Mouse (Mus musculus): ENCODE measurements around the gene Ldb1. TPM values are rescaled to one million over a fixed set of nuclear protein-coding genes. Genes with fewer than 3 reads are reported as not detected.

Ldb1 gene
- polyA plus RNA-seq, 1 experiment from 2014 or later, result 23.1 TPM

DNA sequence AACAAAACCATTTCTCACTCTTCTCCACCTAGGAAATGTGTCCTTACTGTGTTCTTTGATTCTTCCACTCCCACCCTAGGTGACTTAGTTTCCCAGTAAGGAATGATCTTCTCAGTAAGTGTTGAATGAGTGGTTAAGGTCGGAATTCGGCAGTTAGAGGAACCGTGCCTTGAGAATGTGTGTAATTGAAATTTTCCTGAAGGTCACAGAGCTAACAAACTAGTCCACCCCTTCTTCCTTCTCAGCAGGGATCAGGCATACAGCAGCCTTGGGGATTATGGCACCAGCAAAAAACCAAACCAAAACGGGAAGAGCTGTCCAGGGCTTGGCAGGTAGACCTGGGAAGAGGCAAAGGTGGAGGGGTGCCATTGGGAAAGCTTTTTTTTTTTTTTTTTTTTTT is 4.1 kb upstream of the Ldb1 start:
- Histone ChIP-seq H3K4me1 (ENCODE audit: control insufficient read depth, low read depth, low read length) (peaks cover 20% of the 10 kb centered on the region), H3K9ac (ENCODE audit: low read depth, low read length) (no peak overlapping the region), H3K27ac (ENCODE audit: low read length) (no peak overlapping the region), H3K27me3 (ENCODE audit: control insufficient read depth, insufficient read depth, low read depth, low read length) (peaks cover 4% of the 10 kb centered on the region; the same call in 1 of the 2 replicates), H3K36me3 (ENCODE audit: control insufficient read depth, insufficient read depth) (no peaks in the 10 kb centered on the region), H3K9me3 (replicated peaks; ENCODE audit: control insufficient read depth, low read length) (no peaks in the 10 kb centered on the region), H3K4me2 (ENCODE audit: low read depth, low read length) (no peak overlapping the region), H3K4me3 (ENCODE audit: low read depth, low read length) (no peak overlapping the region)
- 63% methylated on average over 4 of the region's 4 CpGs for WGBS (ENCODE audit: insufficient replicate concordance)
- ATAC-seq (ENCODE audit: low read depth), result no peak

DNA sequence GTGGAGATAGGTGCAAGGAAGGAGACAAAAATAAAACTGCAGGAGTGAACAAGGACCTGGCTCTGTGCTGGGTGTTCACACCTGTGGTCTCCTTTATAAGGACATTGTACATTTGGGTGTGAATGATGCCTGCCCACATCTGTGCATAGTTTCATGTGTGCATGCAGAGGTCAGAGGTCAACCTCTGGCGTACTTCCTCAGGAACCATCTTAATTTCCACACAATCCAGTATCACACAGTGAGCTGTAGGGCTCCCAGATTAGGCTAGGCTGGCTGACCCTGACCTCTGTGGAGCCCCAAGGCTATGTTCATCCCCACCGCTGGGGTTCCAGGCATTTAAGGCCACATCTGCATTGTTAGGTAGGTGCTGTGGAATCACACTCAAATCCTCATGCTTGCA is 2.4 kb upstream of the Ldb1 start:
- WGBS (ENCODE audit: insufficient replicate concordance), result 81% methylated on average over 2 of the region's 2 CpGs
- no peak for ATAC-seq (ENCODE audit: low read depth)
- Histone ChIP-seq H3K4me1 (ENCODE audit: control insufficient read depth, low read depth, low read length) (peaks cover 37% of the 10 kb centered on the region), H3K27ac (ENCODE audit: low read length) (no peak overlapping the region), H3K9me3 (replicated peaks; ENCODE audit: control insufficient read depth, low read length) (no peaks in the 10 kb centered on the region), H3K36me3 (ENCODE audit: control insufficient read depth, insufficient read depth) (no peaks in the 10 kb centered on the region), H3K4me3 (ENCODE audit: low read depth, low read length) (no peak overlapping the region), H3K4me2 (ENCODE audit: low read depth, low read length) (no peak overlapping the region), H3K9ac (ENCODE audit: low read depth, low read length) (no peak overlapping the region), H3K27me3 (ENCODE audit: control insufficient read depth, insufficient read depth, low read depth, low read length) (peaks cover 4% of the 10 kb centered on the region; the same call in 1 of the 2 replicates)

DNA sequence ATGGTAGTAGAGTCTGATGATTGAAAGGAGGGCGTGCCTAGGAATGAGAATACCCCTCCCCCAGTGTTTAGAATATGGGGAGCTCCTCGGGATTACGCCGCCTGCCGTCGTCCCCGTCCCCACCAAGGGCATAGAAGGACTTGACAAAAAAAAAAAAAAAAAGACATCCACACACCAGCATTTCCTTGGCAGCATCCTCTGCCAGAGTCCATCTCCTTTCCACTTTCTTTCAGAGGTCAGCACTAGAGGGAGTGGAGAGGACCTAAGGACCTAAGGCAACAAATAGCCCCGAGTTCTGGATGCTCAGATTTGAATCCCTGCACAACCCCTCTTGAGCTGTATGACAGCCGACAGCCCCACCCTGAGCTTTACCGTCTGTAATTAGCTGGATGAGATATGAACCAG is 1.6 kb upstream of the Ldb1 start:
- no peak overlapping the region for H3K4me3 ChIP-seq (ENCODE audit: low read depth, low read length)
- H3K9ac ChIP-seq (ENCODE audit: low read depth, low read length), result no peak overlapping the region
- WGBS (ENCODE audit: insufficient replicate concordance), result 2% methylated on average over 10 of the region's 10 CpGs
- H3K4me2 ChIP-seq (ENCODE audit: low read depth, low read length), result no peak overlapping the region
- peaks cover 45% of the 10 kb centered on the region for H3K4me1 ChIP-seq (ENCODE audit: control insufficient read depth, low read depth, low read length)
- H3K27me3 ChIP-seq (ENCODE audit: control insufficient read depth, insufficient read depth, low read depth, low read length), result peaks cover 4% of the 10 kb centered on the region; the same call in 1 of the 2 replicates
- ATAC-seq (ENCODE audit: low read depth), result no peak
- no peak overlapping the region for H3K27ac ChIP-seq (ENCODE audit: low read length)
- no peaks in the 10 kb centered on the region for H3K36me3 ChIP-seq (ENCODE audit: control insufficient read depth, insufficient read depth)
- no peaks in the 10 kb centered on the region for H3K9me3 ChIP-seq (replicated peaks; ENCODE audit: control insufficient read depth, low read length)

DNA sequence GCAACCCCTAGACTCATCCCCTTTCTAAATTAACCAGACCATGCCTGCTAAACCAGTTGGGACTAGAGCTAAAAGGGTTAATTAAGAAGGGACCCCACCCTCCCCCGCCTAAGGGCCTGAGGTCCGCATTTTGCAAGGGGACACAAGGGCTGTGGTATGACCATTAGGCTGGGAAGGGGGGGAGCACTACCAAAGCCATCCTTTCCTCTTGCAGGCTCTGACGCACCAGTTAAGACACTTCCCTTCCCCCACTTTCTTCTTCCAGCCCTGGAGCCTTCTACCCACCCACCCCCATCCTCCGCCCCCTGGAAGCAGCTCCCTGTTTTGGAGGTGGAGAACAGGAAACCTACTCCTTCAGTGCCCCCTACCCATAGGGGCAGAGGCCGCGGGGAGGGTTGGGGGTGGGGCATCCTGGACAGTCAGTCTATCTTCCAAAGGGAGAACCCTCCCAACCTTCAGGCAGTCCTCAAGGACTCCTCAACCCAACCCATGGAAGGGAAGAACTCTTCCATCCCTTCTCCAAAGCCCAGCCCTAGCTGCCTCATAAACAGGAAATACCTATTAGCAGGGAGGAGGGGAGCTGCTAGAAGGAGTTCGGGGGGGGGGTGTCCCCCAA is 790 bp upstream of the Ldb1 start:
- peak; percentile 6 for ATAC-seq (ENCODE audit: low read depth)
- Histone ChIP-seq H3K36me3 (ENCODE audit: control insufficient read depth, insufficient read depth) (no peaks in the 10 kb centered on the region), H3K9me3 (replicated peaks; ENCODE audit: control insufficient read depth, low read length) (no peaks in the 10 kb centered on the region), H3K27me3 (ENCODE audit: control insufficient read depth, insufficient read depth, low read depth, low read length) (peaks cover 4% of the 10 kb centered on the region; the same call in 1 of the 2 replicates), H3K4me1 (ENCODE audit: control insufficient read depth, low read depth, low read length) (peaks cover 54% of the 10 kb centered on the region), H3K27ac (ENCODE audit: low read length) (peak overlapping the region; percentile 85), H3K4me2 (ENCODE audit: low read depth, low read length) (peak overlapping the region; percentile 96), H3K4me3 (ENCODE audit: low read depth, low read length) (peak overlapping the region; percentile 84), H3K9ac (ENCODE audit: low read depth, low read length) (peak overlapping the region; percentile 88)
- WGBS (ENCODE audit: insufficient replicate concordance), result 4% methylated on average over 7 of the region's 7 CpGs

DNA sequence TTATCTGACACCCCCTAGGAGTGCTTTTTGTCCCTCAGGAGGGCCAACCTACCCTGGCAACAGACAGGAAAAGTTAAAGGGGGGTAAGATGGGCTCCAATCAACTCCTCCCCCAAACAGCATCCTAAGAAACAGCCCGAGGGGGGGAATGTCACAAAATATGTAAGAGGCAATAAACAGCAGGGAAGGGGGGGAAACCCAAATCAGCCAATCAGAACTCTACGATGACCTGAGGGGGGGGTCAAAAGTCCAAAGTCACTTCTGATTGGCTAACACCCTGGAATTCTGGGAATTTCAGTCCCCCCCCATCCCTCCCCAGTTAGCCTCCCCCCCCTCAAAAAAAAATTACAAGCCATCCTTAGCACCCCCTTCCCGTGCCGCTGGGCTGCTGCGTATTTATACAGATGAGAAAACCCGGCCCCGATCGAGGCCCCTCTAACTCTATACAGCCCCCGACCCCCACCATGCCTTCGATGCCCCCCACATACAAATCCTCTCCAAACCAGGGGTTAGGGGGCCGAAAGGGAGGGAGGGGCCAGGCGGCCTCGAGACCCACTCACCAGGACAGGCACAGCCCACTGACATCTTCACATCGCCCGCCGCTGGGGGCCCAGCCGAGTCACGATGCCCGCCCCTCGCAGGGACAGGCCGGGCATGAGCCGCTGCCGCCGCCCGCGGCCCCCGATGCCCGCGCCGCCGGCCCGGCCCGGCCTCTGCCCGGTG is 582 bp downstream of the Ldb1 start, which contains the start of gene Pprc1:
Gene Pprc1, plus strand, starts transcription at position 616 of the 722 bp plus-strand sequence.
- no peaks in the 10 kb centered on the region for H3K9me3 ChIP-seq (replicated peaks; ENCODE audit: control insufficient read depth, low read length)
- peak within 1 kb of the TSS; percentile 96 for H3K4me2 ChIP-seq (ENCODE audit: low read depth, low read length)
- H3K4me1 ChIP-seq (ENCODE audit: control insufficient read depth, low read depth, low read length), result peaks cover 63% of the 10 kb centered on the region
- no peaks in the 10 kb centered on the region for H3K36me3 ChIP-seq (ENCODE audit: control insufficient read depth, insufficient read depth)
- no peak for ATAC-seq (ENCODE audit: low read depth)
- peak within 1 kb of the TSS; percentile 85 for H3K27ac ChIP-seq (ENCODE audit: low read length)
- H3K27me3 ChIP-seq (ENCODE audit: control insufficient read depth, insufficient read depth, low read depth, low read length), result peaks cover 4% of the 10 kb centered on the region; the same call in 1 of the 2 replicates
- peak within 1 kb of the TSS; percentile 88 for H3K9ac ChIP-seq (ENCODE audit: low read depth, low read length)
- 3% methylated on average over 33 of the region's 34 CpGs for WGBS (ENCODE audit: insufficient replicate concordance)
- peak within 1 kb of the TSS; percentile 84 for H3K4me3 ChIP-seq (ENCODE audit: low read depth, low read length)

DNA sequence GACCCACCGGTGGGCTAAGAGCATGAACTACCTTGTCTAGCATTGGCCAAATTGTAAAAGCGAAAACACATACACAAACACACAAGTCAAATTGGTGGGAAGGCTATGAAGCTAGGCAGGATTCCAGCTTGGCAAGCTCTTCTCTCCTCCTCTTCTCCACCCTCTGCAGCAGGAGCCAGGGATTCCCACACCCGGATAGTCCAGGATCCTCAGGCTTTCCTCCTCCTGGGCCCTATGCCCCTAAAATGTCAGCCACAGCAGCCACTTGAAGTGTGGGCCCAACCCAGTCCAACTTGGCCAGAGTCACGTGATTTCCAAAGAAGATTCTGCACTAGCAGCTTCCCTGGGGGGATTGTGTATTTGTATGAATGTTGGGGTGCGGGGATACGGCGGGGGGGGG is 1.6 kb downstream of the Ldb1 start:
- Histone ChIP-seq H3K4me1 (ENCODE audit: control insufficient read depth, low read depth, low read length) (peaks cover 66% of the 10 kb centered on the region), H3K27me3 (ENCODE audit: control insufficient read depth, insufficient read depth, low read depth, low read length) (peaks cover 4% of the 10 kb centered on the region; the same call in 1 of the 2 replicates), H3K9ac (ENCODE audit: low read depth, low read length) (no peak overlapping the region), H3K27ac (ENCODE audit: low read length) (peak overlapping the region; percentile 12; the same call in 1 of the 2 replicates), H3K4me3 (ENCODE audit: low read depth, low read length) (no peak overlapping the region; the same call in 1 of the 2 replicates), H3K9me3 (replicated peaks; ENCODE audit: control insufficient read depth, low read length) (no peaks in the 10 kb centered on the region), H3K36me3 (ENCODE audit: control insufficient read depth, insufficient read depth) (no peaks in the 10 kb centered on the region), H3K4me2 (ENCODE audit: low read depth, low read length) (peak overlapping the region; percentile 96)
- WGBS (ENCODE audit: insufficient replicate concordance), result 55% methylated on average over 7 of the region's 7 CpGs
- ATAC-seq (ENCODE audit: low read depth), result no peak

DNA sequence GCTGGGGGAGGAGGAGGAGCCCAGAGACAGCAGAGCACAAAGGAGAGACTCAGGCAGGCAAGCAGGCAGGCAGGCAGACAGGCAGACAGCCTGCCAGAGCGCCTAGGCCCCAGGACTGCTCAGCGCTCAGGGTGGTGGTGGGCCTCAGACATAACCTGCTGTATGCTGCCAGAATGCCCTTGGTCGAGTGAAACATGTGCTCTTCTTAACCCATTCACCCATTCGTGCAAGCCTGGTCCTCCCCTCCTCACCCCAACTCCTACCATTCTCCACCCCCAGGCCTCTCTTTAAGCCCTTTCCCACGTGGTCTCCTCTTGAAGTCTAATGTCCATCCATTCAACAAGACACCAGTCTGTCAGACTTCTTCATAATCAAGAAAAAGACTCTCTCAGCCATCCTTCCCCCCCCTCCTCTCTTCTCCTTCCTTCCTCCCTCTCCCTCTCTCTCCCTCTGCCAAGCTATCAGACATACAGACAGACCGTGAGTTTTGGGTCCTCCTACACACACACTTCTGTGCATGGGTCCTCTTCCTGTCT is 2.5 kb downstream of the Ldb1 start:
- Histone ChIP-seq H3K9ac (ENCODE audit: low read depth, low read length) (peak overlapping the region; percentile 56), H3K36me3 (ENCODE audit: control insufficient read depth, insufficient read depth) (no peaks in the 10 kb centered on the region), H3K27ac (ENCODE audit: low read length) (peak overlapping the region; percentile 70), H3K4me3 (ENCODE audit: low read depth, low read length) (peak overlapping the region; percentile 27), H3K9me3 (replicated peaks; ENCODE audit: control insufficient read depth, low read length) (no peaks in the 10 kb centered on the region), H3K4me2 (ENCODE audit: low read depth, low read length) (peak overlapping the region; percentile 96), H3K27me3 (ENCODE audit: control insufficient read depth, insufficient read depth, low read depth, low read length) (peaks cover 4% of the 10 kb centered on the region; the same call in 1 of the 2 replicates), H3K4me1 (ENCODE audit: control insufficient read depth, low read depth, low read length) (peaks cover 72% of the 10 kb centered on the region)
- 7% methylated on average over 4 of the region's 6 CpGs for WGBS (ENCODE audit: insufficient replicate concordance)
- no peak for ATAC-seq (ENCODE audit: low read depth)

DNA sequence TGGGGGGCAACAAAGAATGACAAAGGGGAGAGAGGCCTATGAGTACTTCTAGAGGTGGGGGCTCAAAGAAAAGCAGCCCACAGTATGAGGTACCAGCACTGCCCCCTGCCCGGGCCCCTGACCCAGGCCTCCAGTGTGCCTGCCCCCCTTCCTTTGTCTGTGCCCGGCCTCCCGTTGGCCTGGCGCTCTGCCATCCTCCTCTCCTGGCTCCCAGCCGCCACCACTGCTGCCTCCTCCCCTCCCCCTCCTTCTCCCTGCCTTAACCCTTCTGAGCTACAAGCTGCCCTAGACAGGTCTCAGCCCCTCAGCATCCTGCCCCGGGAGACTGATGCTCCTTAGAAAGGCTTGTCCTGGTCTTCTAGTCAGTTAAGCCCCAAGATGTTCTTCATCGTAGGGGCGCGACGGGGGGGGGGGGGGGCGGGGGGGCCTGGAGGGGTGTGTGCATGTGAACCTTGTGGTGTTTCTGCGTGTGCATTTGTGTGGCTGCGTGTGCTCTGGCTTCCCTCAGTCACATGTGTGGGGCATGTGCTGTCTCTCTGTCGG is 3.0 kb downstream of the Ldb1 start:
- Histone ChIP-seq H3K9ac (ENCODE audit: low read depth, low read length) (peak overlapping the region; percentile 56), H3K27ac (ENCODE audit: low read length) (peak overlapping the region; percentile 70), H3K4me3 (ENCODE audit: low read depth, low read length) (peak overlapping the region; percentile 27), H3K4me1 (ENCODE audit: control insufficient read depth, low read depth, low read length) (peaks cover 74% of the 10 kb centered on the region), H3K27me3 (ENCODE audit: control insufficient read depth, insufficient read depth, low read depth, low read length) (peaks cover 4% of the 10 kb centered on the region; the same call in 1 of the 2 replicates), H3K4me2 (ENCODE audit: low read depth, low read length) (peak overlapping the region; percentile 96), H3K9me3 (replicated peaks; ENCODE audit: control insufficient read depth, low read length) (no peaks in the 10 kb centered on the region), H3K36me3 (ENCODE audit: control insufficient read depth, insufficient read depth) (no peaks in the 10 kb centered on the region)
- WGBS (ENCODE audit: insufficient replicate concordance), result 1% methylated on average over 14 of the region's 14 CpGs
- no peak for ATAC-seq (ENCODE audit: low read depth)
